Mouse (Mus musculus) myocyte (in vitro differentiated cells): ENCODE measurements around the gene Zfp82.

ENCODE experiments used
- E2F4 ChIP-seq: IDR thresholded peaks from one replicate; pipeline ENCODE4 v1.6.1; 2011; ENCODE audit warnings: mild to moderate bottlenecking, control low read depth, moderate library complexity; ENCODE audit not compliant: insufficient read depth
- MAX ChIP-seq: IDR thresholded peaks from one replicate; pipeline ENCODE4 v1.6.1; 2011; ENCODE audit warnings: low read depth, mild to moderate bottlenecking, control low read depth
- MYOD1 ChIP-seq, 3 experiments: IDR thresholded peaks; one replicate each; pipeline ENCODE4 v1.6.1; 2011; ENCODE audit warnings: control low read depth in 2 of 3, low read depth in 2 of 3, mild to moderate bottlenecking in 2 of 3, moderate library complexity in 1 of 3; ENCODE audit not compliant: insufficient read length in 2 of 3, control insufficient read depth in 1 of 3
- MYOG ChIP-seq, 3 experiments: IDR thresholded peaks; one replicate each; pipeline ENCODE4 v1.6.1; 2011; ENCODE audit warnings: control low read depth in 2 of 3, low read depth in 2 of 3, mild to moderate bottlenecking in 2 of 3; ENCODE audit not compliant: insufficient read length in 2 of 3, control insufficient read depth in 1 of 3, insufficient read depth in 1 of 3
- POLR2A ChIP-seq: IDR thresholded peaks from one replicate; pipeline ENCODE4 v1.6.1; 2011; ENCODE audit warnings: low read depth, mild to moderate bottlenecking, control low read depth, moderate library complexity; ENCODE audit not compliant: insufficient read length
- POLR2AphosphoS2 ChIP-seq: IDR thresholded peaks from one replicate; pipeline ENCODE4 v1.6.1; 2011; ENCODE audit warnings: low read depth, control low read depth; ENCODE audit not compliant: insufficient read length
- TCF12 ChIP-seq: IDR thresholded peaks from one replicate; pipeline ENCODE4 v1.6.1; 2011; ENCODE audit warnings: mild to moderate bottlenecking, control low read depth; ENCODE audit not compliant: poor library complexity, insufficient read depth, severe bottlenecking
- TCF3 ChIP-seq: IDR thresholded peaks from one replicate; pipeline ENCODE4 v1.6.1; 2011; ENCODE audit warnings: low read depth, control low read depth; ENCODE audit not compliant: insufficient read length
- USF1 ChIP-seq: IDR thresholded peaks from one replicate; pipeline ENCODE4 v1.6.1; 2011; ENCODE audit warnings: low read depth, mild to moderate bottlenecking, control low read depth, moderate library complexity

DNA sequence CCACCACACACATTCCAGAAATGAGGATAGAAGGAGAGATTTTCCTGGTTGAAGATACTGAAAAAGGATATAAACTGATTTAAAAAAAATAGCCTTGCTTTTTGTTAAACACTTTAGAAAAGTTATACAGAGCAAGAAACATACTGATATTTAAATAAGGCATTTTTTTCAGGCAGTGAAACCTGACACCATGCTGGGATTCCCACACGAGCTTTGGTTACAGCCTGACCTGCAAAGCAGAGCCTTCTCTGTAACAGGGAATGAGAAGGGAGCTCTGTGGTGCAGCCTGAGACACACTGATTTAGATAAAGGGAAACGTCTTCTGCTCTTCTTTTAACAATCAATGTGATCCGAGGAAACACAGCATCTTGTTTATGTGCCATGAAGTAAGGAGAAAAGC is 19.1 kb downstream of the Zfp82 start:
- TF ChIP-seq E2F4 (no peak), POLR2A (no peak), MYOG (IDR thresholded peaks at IDR 0.05; ENCODE audit: control insufficient read depth in 1 of 3, insufficient read depth in 1 of 3, insufficient read length in 2 of 3, low read depth in 2 of 3) (no peak), USF1 (no peak), TCF12 (no peak), MYOD1 (IDR thresholded peaks at IDR 0.05; ENCODE audit: control insufficient read depth in 1 of 3, insufficient read length in 2 of 3, low read depth in 2 of 3) (no peak), TCF3 (no peak), POLR2AphosphoS2 (no peak), MAX (no peak)
